Mouse (Mus musculus): ENCODE data around the gene Zfc3h1.

The Zfc3h1 gene

GRCm38 (mm10) chr10:115384221-115385017 lies at the start of gene Zfc3h1, which contains the start of gene Thap2:
Zfc3h1 (plus strand) TSS chr10:115384959.
Thap2 (minus strand) TSS chr10:115384443.
- DNase-seq (ENCODE audit: low spot score in 2 of 2) = peak; percentile 99

GRCm38 (mm10) chr10:115336901-115337300 lies 47.9 kb upstream of the Zfc3h1 start:
- no peak for DNase-seq (ENCODE audit: low spot score in 2 of 2)

GRCm38 (mm10) chr10:115339820-115340328 lies 44.9 kb upstream of the Zfc3h1 start:
- DNase-seq (ENCODE audit: low spot score in 2 of 2) = no peak

GRCm38 (mm10) chr10:115342771-115343425 lies 41.9 kb upstream of the Zfc3h1 start:
- DNase-seq (ENCODE audit: low spot score in 2 of 2) = no peak

- no peak for DNase-seq (ENCODE audit: low spot score in 2 of 2)
Measured at GRCm38 (mm10) chr10:115346444-115346843, 38.3 kb upstream of the Zfc3h1 start.

- no peak for DNase-seq (ENCODE audit: low spot score in 2 of 2)
Measured at GRCm38 (mm10) chr10:115348131-115348530, 36.6 kb upstream of the Zfc3h1 start.

- DNase-seq (ENCODE audit: low spot score in 2 of 2) = no peak
Measured at GRCm38 (mm10) chr10:115349029-115349428, 35.7 kb upstream of the Zfc3h1 start.

- no peak for DNase-seq (ENCODE audit: low spot score in 2 of 2)
Measured at GRCm38 (mm10) chr10:115349509-115349908, 35.2 kb upstream of the Zfc3h1 start.

GRCm38 (mm10) chr10:115350810-115351397 lies 33.9 kb upstream of the Zfc3h1 start:
- DNase-seq (ENCODE audit: low spot score in 2 of 2) = no peak

- DNase-seq (ENCODE audit: low spot score in 2 of 2) = no peak
Measured at GRCm38 (mm10) chr10:115354553-115354952, 30.2 kb upstream of the Zfc3h1 start.

GRCm38 (mm10) chr10:115355016-115355415 lies 29.7 kb upstream of the Zfc3h1 start:
- DNase-seq (ENCODE audit: low spot score in 2 of 2) = no peak

- no peak for DNase-seq (ENCODE audit: low spot score in 2 of 2)
Measured at GRCm38 (mm10) chr10:115356106-115356505, 28.7 kb upstream of the Zfc3h1 start.

- no peak for DNase-seq (ENCODE audit: low spot score in 2 of 2)
Measured at GRCm38 (mm10) chr10:115358216-115358919, 26.4 kb upstream of the Zfc3h1 start.

- DNase-seq (ENCODE audit: low spot score in 2 of 2) = no peak
Measured at GRCm38 (mm10) chr10:115359066-115359465, 25.7 kb upstream of the Zfc3h1 start.

- DNase-seq (ENCODE audit: low spot score in 2 of 2) = peak; percentile 94 to 95
Measured at GRCm38 (mm10) chr10:115361840-115362622, 22.7 kb upstream of the Zfc3h1 start, which contains the start of gene Tmem19. Tmem19 (minus strand) TSS chr10:115362501.

- DNase-seq (ENCODE audit: low spot score in 2 of 2) = no peak
Measured at GRCm38 (mm10) chr10:115362623-115362964, 22.2 kb upstream of the Zfc3h1 start.

- no peak for DNase-seq (ENCODE audit: low spot score in 2 of 2)
Measured at GRCm38 (mm10) chr10:115363151-115363550, 21.6 kb upstream of the Zfc3h1 start.

GRCm38 (mm10) chr10:115381506-115382084 lies 3.2 kb upstream of the Zfc3h1 start:
- no peak for DNase-seq (ENCODE audit: low spot score in 2 of 2)

GRCm38 (mm10) chr10:115382846-115383643 lies 1.7 kb upstream of the Zfc3h1 start:
- no peak for DNase-seq (ENCODE audit: low spot score in 2 of 2)

Data from spleen, postnatal 36 days (tissue).